Mouse (Mus musculus) embryonic fibroblast, embryonic 13.5 days (primary cell): ENCODE data around the gene Slc36a2. TPM values are rescaled to one million over a fixed set of nuclear protein-coding genes. Genes with fewer than 3 reads are reported as not detected.
"Not testable (repeated sequence)": the region's sequence is repeated elsewhere in the genome, so short reads cannot be mapped to it uniquely, and the experiment has no call there.

Experiments
- H3K27ac ChIP-seq: 2 replicates; pipeline ENCODE4 v1.5.1; 2012; ENCODE audit warnings: low read length, control low read depth, inconsistent platforms; ENCODE audit not compliant: insufficient read depth
- H3K4me1 ChIP-seq: 2 replicates; pipeline ENCODE4 v1.6.1; 2011; ENCODE audit warnings: low read length; ENCODE audit not compliant: control insufficient read depth, insufficient read depth
- H3K4me3 ChIP-seq: 2 replicates; pipeline ENCODE4 v1.5.1; 2011; ENCODE audit warnings: mild to moderate bottlenecking, control low read depth, low read length; ENCODE audit not compliant: insufficient read depth
- CTCF ChIP-seq: IDR thresholded peaks from 2 replicates; pipeline ENCODE4 v1.5.1; 2011; ENCODE audit warnings: mild to moderate bottlenecking, control low read depth, low read length, moderate library complexity, borderline replicate concordance; ENCODE audit not compliant: insufficient read depth
- POLR2A ChIP-seq: IDR thresholded peaks from 2 replicates; pipeline ENCODE4 v1.6.1; 2011; ENCODE audit warnings: low read depth, mild to moderate bottlenecking, control low read depth, low read length, moderate library complexity
- polyA plus RNA-seq: library from polyadenylated mRNA; stranded (reverse); fragments of >200 nt; gene quantifications from 2 replicates; pipeline ENCODE4 v1.2.4, GENCODE M21; 2011; ENCODE audit warnings: low read depth; ENCODE audit not compliant: missing spikeins, insufficient read length

The Slc36a2 gene
- polyA plus RNA-seq, 1 experiment: not detected

- Histone ChIP-seq H3K4me1 (no peaks in the 10 kb centered on the region), H3K4me3 (no peak overlapping the region), H3K27ac (no peak overlapping the region)
- TF ChIP-seq CTCF: no peak
- no peak for TF ChIP-seq POLR2A
Measured at GRCm38 (mm10) chr11:55120821-55121271, 64.0 kb downstream of the Slc36a2 start.

GRCm38 (mm10) chr11:55120279-55120678 lies 64.6 kb downstream of the Slc36a2 start:
- Histone ChIP-seq H3K27ac (no peak overlapping the region), H3K4me1 (no peaks in the 10 kb centered on the region)

DNA sequence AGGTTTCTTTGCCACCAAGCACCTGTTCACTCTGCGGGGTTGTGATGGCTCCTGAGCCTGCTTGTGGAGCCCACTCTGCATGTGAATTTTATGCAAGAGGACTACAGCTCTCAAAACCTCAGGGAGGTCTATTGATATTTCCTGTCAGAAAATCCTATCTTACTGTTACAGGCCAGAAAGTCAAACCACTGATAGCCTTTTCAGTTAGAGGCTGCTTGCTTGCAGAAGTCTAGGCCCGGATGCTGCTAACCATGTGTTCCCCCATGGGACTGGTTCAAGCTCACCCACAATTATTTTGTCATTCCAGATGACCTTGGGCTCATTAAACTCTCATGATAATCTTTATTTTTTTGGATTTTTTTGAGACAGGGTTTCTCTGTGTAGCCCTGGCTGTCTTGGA lies 67.8 kb downstream of the Slc36a2 start:
- Histone ChIP-seq H3K27ac (no peak overlapping the region), H3K4me3 (no peak overlapping the region), H3K4me1 (no peaks in the 10 kb centered on the region)
- TF ChIP-seq CTCF (no peak), POLR2A (no peak)

More at GRCm38 (mm10) chr11:55120279-55120678, 64.6 kb downstream of the Slc36a2 start:
- H3K4me3 ChIP-seq: no peak overlapping the region
- TF ChIP-seq CTCF (no peak), POLR2A (no peak)

- no peaks in the 10 kb centered on the region for H3K4me1 ChIP-seq
- no peak overlapping the region for H3K27ac ChIP-seq
- no peak overlapping the region for H3K4me3 ChIP-seq
- TF ChIP-seq POLR2A (no peak), CTCF (no peak)
Measured at GRCm38 (mm10) chr11:55116004-55116403, 68.9 kb downstream of the Slc36a2 start.

GRCm38 (mm10) chr11:55114291-55114690 lies 70.6 kb downstream of the Slc36a2 start:
- H3K27ac ChIP-seq: no peak overlapping the region
- no peak for TF ChIP-seq CTCF
- no peak for TF ChIP-seq POLR2A
- H3K4me1 ChIP-seq: no peaks in the 10 kb centered on the region
- H3K4me3 ChIP-seq: no peak overlapping the region

GRCm38 (mm10) chr11:55113861-55114250 lies 71.0 kb downstream of the Slc36a2 start:
- H3K4me3 ChIP-seq, H3K27ac ChIP-seq, H3K4me1 ChIP-seq: not testable (repeated sequence)

DNA sequence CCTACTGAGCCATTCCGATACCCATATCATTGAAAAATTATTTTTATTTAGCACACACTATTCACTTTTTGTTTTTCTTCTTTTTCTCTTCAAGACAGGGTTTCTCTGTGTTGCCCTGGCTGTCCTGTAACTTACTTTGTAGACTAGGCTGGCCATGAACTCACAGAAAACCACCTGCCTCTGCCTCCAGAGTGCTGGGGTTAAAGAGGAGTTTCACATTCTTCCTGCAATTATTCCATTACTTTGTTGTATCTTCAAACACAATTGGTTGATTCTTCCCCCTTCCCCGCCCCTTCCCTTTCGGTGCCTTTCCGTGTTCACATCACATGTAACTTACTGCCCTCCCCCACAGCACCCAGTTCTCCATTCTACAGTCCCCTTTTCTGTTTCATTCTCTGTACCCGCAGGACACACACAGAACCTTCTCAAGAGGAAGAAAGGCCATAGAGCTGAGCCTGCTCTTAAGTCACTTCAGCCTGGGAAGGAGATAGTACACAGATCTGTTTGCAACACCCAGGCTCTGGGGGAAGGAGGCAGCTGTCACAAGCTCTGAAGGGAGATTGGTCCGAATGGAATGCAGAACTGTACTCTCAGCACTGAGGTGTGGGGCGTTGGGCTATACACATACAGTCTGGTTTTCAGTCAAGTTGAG lies 71.5 kb downstream of the Slc36a2 start:
- TF ChIP-seq CTCF: no peak
- no peak for TF ChIP-seq POLR2A
- Histone ChIP-seq H3K4me1 (no peaks in the 10 kb centered on the region), H3K27ac (no peak overlapping the region), H3K4me3 (no peak overlapping the region)

DNA sequence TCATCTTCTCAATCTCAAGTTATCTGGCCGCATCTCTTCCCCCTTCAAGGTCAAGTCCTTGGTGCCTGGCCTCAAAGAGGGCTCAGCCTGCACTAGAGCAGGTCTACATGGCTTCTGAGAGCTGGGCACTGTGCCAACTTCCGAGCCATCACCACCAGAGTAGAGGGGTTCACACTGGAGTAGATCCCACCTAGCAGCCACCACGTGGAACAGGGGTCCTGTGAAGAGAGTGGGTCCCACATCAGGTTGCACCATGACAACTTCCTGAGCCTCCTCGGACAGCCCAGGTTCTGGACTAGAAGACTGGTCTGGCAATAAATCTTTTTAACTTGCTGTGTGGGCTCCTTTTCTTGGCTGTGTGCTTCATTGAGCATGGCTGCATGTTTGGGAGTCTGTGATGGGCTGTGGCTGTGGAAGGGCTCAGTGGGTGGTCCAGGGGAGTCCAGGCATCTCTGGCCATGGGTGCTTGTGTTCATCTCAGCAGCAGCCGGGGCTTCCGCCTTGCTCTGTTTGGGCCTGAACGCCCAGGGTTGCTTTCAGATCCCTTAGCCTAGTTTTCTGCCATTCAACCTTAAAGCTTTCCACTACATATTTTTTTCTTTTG lies 74.2 kb downstream of the Slc36a2 start:
- Histone ChIP-seq H3K4me3 (no peak overlapping the region), H3K27ac (no peak overlapping the region), H3K4me1 (no peaks in the 10 kb centered on the region)
- no peak for TF ChIP-seq POLR2A
- TF ChIP-seq CTCF: no peak

DNA sequence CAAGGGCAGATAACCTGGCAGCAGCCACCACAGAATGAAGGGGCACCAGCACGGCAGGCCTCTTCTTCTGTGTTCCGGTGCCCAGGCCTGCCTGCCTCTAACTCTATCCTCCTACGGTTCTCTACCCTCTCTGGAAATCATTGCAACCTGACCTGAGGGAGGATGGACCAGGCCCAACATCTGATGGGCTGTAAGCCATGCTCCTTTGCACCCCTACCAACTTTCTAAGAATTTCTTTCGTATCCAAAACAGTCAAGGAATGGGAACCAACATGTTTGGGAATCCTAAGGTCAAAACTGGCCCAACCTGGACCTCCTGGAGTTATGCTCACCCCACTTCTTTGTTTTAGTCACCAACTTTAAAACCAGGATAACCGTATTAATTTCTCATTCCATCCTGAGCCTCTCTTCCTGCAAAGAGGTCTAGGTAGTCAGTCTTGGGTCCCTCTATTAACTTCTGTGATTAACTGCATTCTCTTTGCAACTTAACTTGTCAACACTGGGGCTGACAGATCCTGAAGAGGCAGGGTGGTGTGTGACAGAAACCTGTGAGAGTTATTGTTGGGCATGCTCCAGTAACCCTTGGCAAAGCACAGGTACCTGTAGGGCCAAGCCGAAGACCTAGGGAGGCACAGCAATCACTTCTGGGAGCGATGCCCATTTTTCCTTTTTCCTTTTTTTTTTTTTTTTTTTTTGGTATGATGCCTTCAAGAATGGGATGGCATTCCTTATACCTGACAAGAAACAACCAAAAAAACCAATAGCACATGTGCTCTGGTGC lies 75.2 kb downstream of the Slc36a2 start:
- no peak for TF ChIP-seq POLR2A
- TF ChIP-seq CTCF: no peak
- Histone ChIP-seq H3K4me1 (no peaks in the 10 kb centered on the region), H3K4me3 (no peak overlapping the region), H3K27ac (no peak overlapping the region)

Other genes starting within 250 kb of the Slc36a2 start
- gene Tnip1, start 222.2 kb downstream of the Slc36a2 start, polyA plus RNA-seq: 14.4 and 18.4 TPM in 2 replicates
- 288 and 364 TPM in 2 replicates for gene Anxa6, start 151.6 kb downstream of the Slc36a2 start, polyA plus RNA-seq
- gene Ccdc69, start 106.9 kb downstream of the Slc36a2 start, polyA plus RNA-seq: 0.43 and 0.61 TPM in 2 replicates
- 16.9 and 20.6 TPM in 2 replicates for gene Gm2a, start 87.0 kb downstream of the Slc36a2 start, polyA plus RNA-seq
- gene Slc36a3, start 33.4 kb downstream of the Slc36a2 start, polyA plus RNA-seq: not detected in 2 replicates
- gene Slc36a1, start 19.3 kb upstream of the Slc36a2 start, polyA plus RNA-seq: 15.4 and 15.7 TPM in 2 replicates
- not detected in 2 replicates for gene Fat2, start 151.5 kb upstream of the Slc36a2 start, polyA plus RNA-seq
- gene Sparc, start 238.1 kb upstream of the Slc36a2 start, polyA plus RNA-seq: 3,951 and 4,760 TPM in 2 replicates